Mouse (Mus musculus) lung, adult 2 months (tissue): Measurements from ENCODE around the gene Syn3. TPM values are rescaled to one million over a fixed set of nuclear protein-coding genes. Genes with fewer than 3 reads are reported as not detected.

Experiments
- DNase-seq: peaks from one replicate; pipeline ENCODE4 v3.0.0; 2022
- H3K4me1 ChIP-seq: fragments of 200-500 bp; 2 replicates; pipeline ENCODE4 v1.6.1; 2011; ENCODE audit warnings: low read length; ENCODE audit not compliant: control insufficient read depth, insufficient read depth
- H3K4me3 ChIP-seq: fragments of 200-500 bp; replicated peaks from 2 replicates; pipeline ENCODE3; 2011; ENCODE audit warnings: low read depth, mild to moderate bottlenecking, control low read depth, low read length; ENCODE audit errors: extremely low read depth
- CTCF ChIP-seq: fragments of 200-500 bp; IDR thresholded peaks from 2 replicates; pipeline ENCODE4 v1.5.1; 2011; ENCODE audit warnings: mild to moderate bottlenecking, low read length, control low read depth; ENCODE audit not compliant: insufficient read depth
- POLR2A ChIP-seq: fragments of 200-500 bp; IDR thresholded peaks from 2 replicates; pipeline ENCODE4 v1.6.1; 2011; ENCODE audit warnings: low read depth, mild to moderate bottlenecking, control low read depth, low read length, borderline replicate concordance; ENCODE audit errors: extremely low read depth
- WGBS: fragments of 180-500 bp; shearing (Covaris S2); methylation state at CpG from one replicate; pipeline ENCODE4 v1.1.7; 2018; 5-methylcytosine and 5-hydroxymethylcytosine counted together
- polyA plus RNA-seq: library from polyadenylated mRNA; depleted of rRNA; stranded (reverse); fragments of >200 nt; gene quantifications from 2 replicates; pipeline ENCODE4 v1.2.3, GENCODE M21; 2012

Syn3 gene
- polyA plus RNA-seq, 1 experiment = 1.1 TPM

GRCm38 (mm10) chr10:86067911-86068310 lies 430.8 kb downstream of the Syn3 start:
- H3K4me1 ChIP-seq = peaks cover 1% of the 10 kb centered on the region
- DNase-seq = no peak
- WGBS = 78% methylated on average over 10 of the region's 10 CpGs
- TF ChIP-seq CTCF (no peak), POLR2A (no peak)
- H3K4me3 ChIP-seq = no peak overlapping the region

- H3K4me3 ChIP-seq = no peak overlapping the region
- no peak for TF ChIP-seq POLR2A
- TF ChIP-seq CTCF = no peak
- peaks cover 3% of the 10 kb centered on the region for H3K4me1 ChIP-seq
- WGBS = 78% methylated on average over 5 of the region's 5 CpGs
- DNase-seq = no peak
Measured at GRCm38 (mm10) chr10:86066651-86067050, 432.0 kb downstream of the Syn3 start.

- Histone ChIP-seq H3K4me1 (peaks cover 3% of the 10 kb centered on the region), H3K4me3 (no peak overlapping the region)
- TF ChIP-seq CTCF (no peak), POLR2A (no peak)
- no peak for DNase-seq
- WGBS = 91% methylated on average over 1 of the region's 1 CpGs
Measured at GRCm38 (mm10) chr10:86065661-86066060, 433.0 kb downstream of the Syn3 start.

GRCm38 (mm10) chr10:86064937-86065336 lies 433.8 kb downstream of the Syn3 start:
- no peak for TF ChIP-seq POLR2A
- peak; percentile 96 for TF ChIP-seq CTCF
- no peak overlapping the region for H3K4me3 ChIP-seq

GRCm38 (mm10) chr10:86063018-86063384 lies 435.7 kb downstream of the Syn3 start:
- 80% methylated on average over 8 of the region's 8 CpGs for WGBS

More at GRCm38 (mm10) chr10:86064937-86065336, 433.8 kb downstream of the Syn3 start:
- WGBS = 8% methylated on average over 4 of the region's 4 CpGs
- peak; percentile 76 for DNase-seq
- H3K4me1 ChIP-seq = peaks cover 3% of the 10 kb centered on the region

GRCm38 (mm10) chr10:86062261-86063017 lies 436.3 kb downstream of the Syn3 start:
- H3K4me1 ChIP-seq = peaks cover 3% of the 10 kb centered on the region
- TF ChIP-seq POLR2A (no peak), CTCF (no peak)
- DNase-seq = no peak
- H3K4me3 ChIP-seq = no peak overlapping the region
- WGBS = 56% methylated on average over 5 of the region's 5 CpGs

More at GRCm38 (mm10) chr10:86063018-86063384, 435.7 kb downstream of the Syn3 start:
- Histone ChIP-seq H3K4me1 (peaks cover 3% of the 10 kb centered on the region), H3K4me3 (no peak overlapping the region)
- no peak for TF ChIP-seq POLR2A
- TF ChIP-seq CTCF = no peak
- no peak for DNase-seq

- H3K4me1 ChIP-seq = peaks cover 3% of the 10 kb centered on the region
- no peak for DNase-seq
- TF ChIP-seq CTCF (no peak), POLR2A (no peak)
- H3K4me3 ChIP-seq = no peak overlapping the region
- WGBS = 72% methylated on average over 3 of the region's 3 CpGs
Measured at GRCm38 (mm10) chr10:86060267-86060666, 438.4 kb downstream of the Syn3 start.

GRCm38 (mm10) chr10:86057712-86058111 lies 441.0 kb downstream of the Syn3 start:
- H3K4me1 ChIP-seq = no peaks in the 10 kb centered on the region; the same call in 1 of the 2 replicates
- no peak for DNase-seq
- H3K4me3 ChIP-seq = no peak overlapping the region
- 74% methylated on average over 2 of the region's 2 CpGs for WGBS
- TF ChIP-seq CTCF = no peak
- no peak for TF ChIP-seq POLR2A

GRCm38 (mm10) chr10:86057286-86057685 lies 441.4 kb downstream of the Syn3 start:
- DNase-seq = no peak
- no peak overlapping the region for H3K4me3 ChIP-seq

GRCm38 (mm10) chr10:86056297-86056903 lies 442.3 kb downstream of the Syn3 start:
- TF ChIP-seq CTCF (peak; percentile 25), POLR2A (no peak)
- no peaks in the 10 kb centered on the region for H3K4me1 ChIP-seq
- no peak for DNase-seq
- H3K4me3 ChIP-seq = no peak overlapping the region
- 80% methylated on average over 8 of the region's 8 CpGs for WGBS

More at GRCm38 (mm10) chr10:86057286-86057685, 441.4 kb downstream of the Syn3 start:
- H3K4me1 ChIP-seq = no peaks in the 10 kb centered on the region
- 77% methylated on average over 11 of the region's 11 CpGs for WGBS
- no peak for TF ChIP-seq POLR2A
